Comparison of ENCODE assay signal across 8 mouse cellular contexts in genomic region chr13:55714501-55715166, GRCm38 (mm10). TPM values are rescaled to one million over a fixed set of nuclear protein-coding genes. Genes with fewer than 3 reads are reported as not detected.
DNase-seq lines count a peak whose midpoint lies in the region; ATAC-seq lines count a peak whose summit lies in the region.

TSS of gene Txndc15 (plus strand) at chr13:55714650.

- peak; percentile 94 for ATAC-seq in hindbrain, embryonic 15.5 days (ENCODE audit: low FRiP score, low read depth)

- peak within 1 kb of the TSS; percentile 89 for H3K9ac ChIP-seq in hindbrain, embryonic 15.5 days

- H3K36me3 ChIP-seq in hindbrain, embryonic 15.5 days, result peaks cover 8% of the 10 kb centered on the region

- H3K27me3 ChIP-seq in hindbrain, embryonic 15.5 days, result no peaks in the 10 kb centered on the region

- peak within 1 kb of the TSS; percentile 75 for H3K4me3 ChIP-seq in hindbrain, embryonic 15.5 days

- no peaks in the 10 kb centered on the region for H3K9me3 ChIP-seq in hindbrain, embryonic 15.5 days

- peak; percentile 66 for DNase-seq in T-cell, adult 2 months (ENCODE audit: low spot score)
- DNase-seq in cerebellum, postnatal 4 days (ENCODE audit: low spot score in 2 of 2), result peak; percentile 82 to 92
- peak; percentile 89 for DNase-seq in gastrocnemius, adult 18-20 months (ENCODE audit: low spot score)
- DNase-seq in layer of hippocampus, postnatal 36 days, result peak; percentile 88 to 91
- DNase-seq in lung, postnatal 25 days (ENCODE audit: low spot score), result peak; percentile 84
- peak; percentile 79 for DNase-seq in retina, adult 2 months (ENCODE audit: low read depth, low spot score)
- DNase-seq in thymus, postnatal 36 days, result peak; percentile 88 to 89

- peaks cover 32% of the 10 kb centered on the region for H3K4me1 ChIP-seq in hindbrain, embryonic 15.5 days (replicated peaks)

- H3K4me2 ChIP-seq in hindbrain, embryonic 15.5 days, result peak within 1 kb of the TSS; percentile 70

- WGBS in hindbrain, embryonic 15.5 days, result under 1% methylated on average over 63 of the region's 63 CpGs

- H3K27ac ChIP-seq in hindbrain, embryonic 15.5 days (replicated peaks), result peak within 1 kb of the TSS; percentile 97

RNA-seq across cellular contexts. Expression of gene Txndc15, which starts in this region (rescaled TPM):
- 10 to 100 TPM; 31.6 to 32.9 TPM for total RNA-seq in gastrocnemius, adult 18-20 months (2021)
- polyA plus RNA-seq in hindbrain, embryonic 15.5 days (2015; fragmentation: Nextera tagmentation; extraction: Ambion mirVana), result 136 and 142 TPM in 2 replicates
- total RNA-seq in layer of hippocampus, postnatal 36 days (2021), result 10 to 100 TPM; 74.8 to 78.1 TPM

Comparison
In these comparisons a context has a peak if more than half of its experiments do, and no peak if none do; other contexts are left out.
1. Peak in every context shown above with its lines: DNase-seq, ATAC-seq, H3K4me3 ChIP-seq and H3K27ac ChIP-seq.